8 mouse cellular contexts compared by ENCODE assay signal in the genomic region with DNA sequence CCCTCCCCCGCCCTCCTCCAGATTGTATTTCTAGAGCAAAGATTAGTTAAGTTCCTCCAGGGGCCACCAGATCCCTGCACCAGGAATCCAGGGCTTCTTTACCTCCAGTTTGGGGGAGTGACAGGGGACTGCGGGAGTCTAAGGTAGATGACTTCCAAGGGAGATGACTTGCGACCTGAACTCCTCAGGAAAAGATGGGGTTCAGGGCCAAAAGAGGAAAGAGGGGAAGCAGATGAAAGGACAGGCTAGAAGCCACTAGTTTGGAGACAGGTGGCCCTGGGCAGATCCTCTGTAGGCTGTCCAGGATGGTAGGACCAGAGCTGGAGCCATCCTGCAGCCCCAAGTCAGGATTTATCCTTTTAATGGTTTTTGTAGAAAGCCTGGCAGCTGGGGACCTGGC. TPM values are rescaled to one million over a fixed set of nuclear protein-coding genes. Genes with fewer than 3 reads are reported as not detected.
DNase-seq lines count a peak whose midpoint lies in the region; ATAC-seq and TF ChIP-seq lines count a peak whose summit lies in the region.

No protein-coding gene starts in this region.

- ATAC-seq in hindbrain, embryonic 11.5 days (ENCODE audit: low FRiP score): no peak
- no peak for ATAC-seq in embryonic facial prominence, embryonic 14.5 days (ENCODE audit: low read depth)
- no peak for ATAC-seq in hindbrain, embryonic 15.5 days (ENCODE audit: low FRiP score, low read depth)
- ATAC-seq in midbrain, embryonic 12.5 days (ENCODE audit: low FRiP score, low read depth): no peak

- no peaks in the 10 kb centered on the region for H3K36me3 ChIP-seq in hindbrain, embryonic 10.5 days
- H3K36me3 ChIP-seq in hindbrain, embryonic 11.5 days (ENCODE audit: control insufficient read depth, insufficient read depth, low read length): no peaks in the 10 kb centered on the region
- no peaks in the 10 kb centered on the region for H3K36me3 ChIP-seq in embryonic facial prominence, embryonic 14.5 days (ENCODE audit: control insufficient read depth, insufficient read depth, low read length)
- no peaks in the 10 kb centered on the region for H3K36me3 ChIP-seq in hindbrain, embryonic 15.5 days
- H3K36me3 ChIP-seq in midbrain, embryonic 12.5 days: no peaks in the 10 kb centered on the region

- DNase-seq in hindbrain, embryonic 10.5 days (ENCODE audit: low spot score): no peak
- no peak for DNase-seq in hindbrain, embryonic 11.5 days (ENCODE audit: low spot score)
- DNase-seq in embryonic facial prominence, embryonic 14.5 days (ENCODE audit: low spot score): no peak
- DNase-seq in gastrocnemius, postnatal 25 days: no peak
- DNase-seq in cerebellum, adult 2 months: no peak
- DNase-seq in adipocyte (ENCODE audit: low spot score): no peak

- H3K4me2 ChIP-seq in hindbrain, embryonic 11.5 days (replicated peaks; ENCODE audit: low read depth, low read length): no peak overlapping the region; the same call in 1 of the 2 replicates
- H3K4me2 ChIP-seq in embryonic facial prominence, embryonic 14.5 days (ENCODE audit: low read depth, low read length): peak overlapping the region; percentile 100
- H3K4me2 ChIP-seq in hindbrain, embryonic 15.5 days: peak overlapping the region; percentile 100
- peak overlapping the region; percentile 100 for H3K4me2 ChIP-seq in midbrain, embryonic 12.5 days (replicated peaks)

- peak overlapping the region; percentile 78; the same call in 1 of the 2 replicates for H3K27ac ChIP-seq in hindbrain, embryonic 10.5 days
- H3K27ac ChIP-seq in hindbrain, embryonic 11.5 days (ENCODE audit: low read depth, low read length): no peak overlapping the region
- no peak overlapping the region for H3K27ac ChIP-seq in embryonic facial prominence, embryonic 14.5 days (replicated peaks; ENCODE audit: low read depth, low read length)
- H3K27ac ChIP-seq in hindbrain, embryonic 15.5 days (replicated peaks): no peak overlapping the region
- no peak overlapping the region for H3K27ac ChIP-seq in midbrain, embryonic 12.5 days (replicated peaks)
- H3K27ac ChIP-seq in cerebellum, adult 2 months (ENCODE audit: insufficient read depth, low read length): no peak overlapping the region

- H3K27me3 ChIP-seq in hindbrain, embryonic 10.5 days (ENCODE audit: insufficient read depth, poor library complexity, severe bottlenecking): peaks cover 68% of the 10 kb centered on the region
- H3K27me3 ChIP-seq in hindbrain, embryonic 11.5 days (ENCODE audit: control insufficient read depth, insufficient read depth, low read length): peaks cover 18% of the 10 kb centered on the region
- H3K27me3 ChIP-seq in embryonic facial prominence, embryonic 14.5 days (replicated peaks; ENCODE audit: control insufficient read depth, insufficient read depth, low read length): peaks cover 24% of the 10 kb centered on the region
- H3K27me3 ChIP-seq in hindbrain, embryonic 15.5 days: peaks cover 14% of the 10 kb centered on the region; the same call in 1 of the 2 replicates
- H3K27me3 ChIP-seq in midbrain, embryonic 12.5 days: peaks cover 78% of the 10 kb centered on the region
- no peaks in the 10 kb centered on the region for H3K27me3 ChIP-seq in cerebellum, adult 2 months (ENCODE audit: control insufficient read depth, insufficient read depth, low read length)

- H3K4me3 ChIP-seq in hindbrain, embryonic 10.5 days: peak overlapping the region; percentile 77
- no peak overlapping the region for H3K4me3 ChIP-seq in hindbrain, embryonic 11.5 days (ENCODE audit: low read depth, low read length)
- H3K4me3 ChIP-seq in embryonic facial prominence, embryonic 14.5 days (ENCODE audit: low read depth, low read length): no peak overlapping the region
- H3K4me3 ChIP-seq in hindbrain, embryonic 15.5 days: no peak overlapping the region
- H3K4me3 ChIP-seq in midbrain, embryonic 12.5 days: peak overlapping the region; percentile 62
- no peak overlapping the region for H3K4me3 ChIP-seq in cerebellum, adult 2 months (replicated peaks; ENCODE audit: insufficient read depth, low read depth, low read length)

- no peak for TF ChIP-seq CTCF in cerebellum, adult 2 months (IDR thresholded peaks at IDR 0.05; ENCODE audit: borderline replicate concordance, insufficient read depth, low read depth, low read length)

- no peak overlapping the region for H3K9ac ChIP-seq in hindbrain, embryonic 11.5 days (ENCODE audit: low read depth, low read length)
- H3K9ac ChIP-seq in embryonic facial prominence, embryonic 14.5 days (ENCODE audit: low read depth, low read length): peak overlapping the region; percentile 66; the same call in 1 of the 2 replicates
- no peak overlapping the region for H3K9ac ChIP-seq in hindbrain, embryonic 15.5 days
- H3K9ac ChIP-seq in midbrain, embryonic 12.5 days (replicated peaks): peak overlapping the region; percentile 71; the same call in 1 of the 2 replicates

- H3K4me1 ChIP-seq in hindbrain, embryonic 10.5 days (replicated peaks): peaks cover 36% of the 10 kb centered on the region
- H3K4me1 ChIP-seq in hindbrain, embryonic 11.5 days (replicated peaks; ENCODE audit: control insufficient read depth, insufficient read depth, low read length): 0 out of 2 replicates have a peak, but pooled peaks cover 3% of the 10 kb centered on the region
- peaks cover 19% of the 10 kb centered on the region for H3K4me1 ChIP-seq in embryonic facial prominence, embryonic 14.5 days (ENCODE audit: control insufficient read depth, insufficient read depth, low read length)
- peaks cover 18% of the 10 kb centered on the region for H3K4me1 ChIP-seq in hindbrain, embryonic 15.5 days (replicated peaks)
- H3K4me1 ChIP-seq in midbrain, embryonic 12.5 days: peaks cover 20% of the 10 kb centered on the region
- H3K4me1 ChIP-seq in cerebellum, adult 2 months (ENCODE audit: control insufficient read depth, insufficient read depth, low read length): peaks cover 7% of the 10 kb centered on the region

- TF ChIP-seq POLR2A in cerebellum, adult 2 months (IDR thresholded peaks at IDR 0.05; ENCODE audit: borderline replicate concordance, insufficient read depth, low read length): no peak

- 23% methylated on average over 3 of the region's 3 CpGs for WGBS in hindbrain, embryonic 10.5 days
- WGBS in hindbrain, embryonic 11.5 days: 28% methylated on average over 3 of the region's 3 CpGs
- WGBS in embryonic facial prominence, embryonic 14.5 days: 21% methylated on average over 3 of the region's 3 CpGs
- 18% methylated on average over 3 of the region's 3 CpGs for WGBS in hindbrain, embryonic 15.5 days
- 29% methylated on average over 3 of the region's 3 CpGs for WGBS in midbrain, embryonic 12.5 days
- WGBS in cerebellum, adult 2 months: 44% methylated on average over 3 of the region's 3 CpGs

- H3K9me3 ChIP-seq in hindbrain, embryonic 10.5 days: no peaks in the 10 kb centered on the region
- no peaks in the 10 kb centered on the region for H3K9me3 ChIP-seq in hindbrain, embryonic 11.5 days (ENCODE audit: control insufficient read depth, low read length)
- H3K9me3 ChIP-seq in embryonic facial prominence, embryonic 14.5 days (ENCODE audit: control insufficient read depth, low read length): no peaks in the 10 kb centered on the region
- no peaks in the 10 kb centered on the region for H3K9me3 ChIP-seq in hindbrain, embryonic 15.5 days
- no peaks in the 10 kb centered on the region for H3K9me3 ChIP-seq in midbrain, embryonic 12.5 days

RNA-seq across cellular contexts. Expression of gene Ahnak2, which starts 0.5 kb away (rescaled TPM):
- 0.16 and 0.37 TPM in 2 replicates for polyA plus RNA-seq in hindbrain, embryonic 10.5 days (2016; fragmentation: Nextera tagmentation; extraction: Ambion mirVana)
- 0.21 and 0.29 TPM in 2 replicates for polyA plus RNA-seq in hindbrain, embryonic 11.5 days (2014; fragmentation: Nextera tagmentation; extraction: Ambion mirVana)
- polyA plus RNA-seq in embryonic facial prominence, embryonic 14.5 days (2014; fragmentation: Nextera tagmentation; extraction: Ambion mirVana): 5.9 and 8.3 TPM in 2 replicates
- 1.8 and 3.3 TPM in 2 replicates for polyA plus RNA-seq in hindbrain, embryonic 15.5 days (2015; fragmentation: Nextera tagmentation; extraction: Ambion mirVana)
- 0.25 and 0.37 TPM in 2 replicates for polyA plus RNA-seq in midbrain, embryonic 12.5 days (2016; fragmentation: Nextera tagmentation; extraction: Ambion mirVana)
- total RNA-seq in gastrocnemius, postnatal 25 days (2021): 10 to 100 TPM in 1 of 2 experiments, 1 to 10 TPM in 1; 4.9 to 11.8 TPM
- polyA plus RNA-seq in cerebellum, adult 2 months (2012; rRNA removed): 11.0 and 14.7 TPM in 2 replicates

RNA-seq across cellular contexts. Expression of gene Clba1, which starts 5.8 kb away (rescaled TPM):
- polyA plus RNA-seq in hindbrain, embryonic 10.5 days (2016; fragmentation: Nextera tagmentation; extraction: Ambion mirVana): 15.5 and 17.2 TPM in 2 replicates
- polyA plus RNA-seq in hindbrain, embryonic 11.5 days (2014; fragmentation: Nextera tagmentation; extraction: Ambion mirVana): 15.4 and 15.9 TPM in 2 replicates
- polyA plus RNA-seq in embryonic facial prominence, embryonic 14.5 days (2014; fragmentation: Nextera tagmentation; extraction: Ambion mirVana): 6.6 and 7.1 TPM in 2 replicates
- polyA plus RNA-seq in hindbrain, embryonic 15.5 days (2015; fragmentation: Nextera tagmentation; extraction: Ambion mirVana): 21.6 and 22.7 TPM in 2 replicates
- polyA plus RNA-seq in midbrain, embryonic 12.5 days (2016; fragmentation: Nextera tagmentation; extraction: Ambion mirVana): 16.7 and 18.5 TPM in 2 replicates
- under 1 TPM; 0.46 to 0.96 TPM for total RNA-seq in gastrocnemius, postnatal 25 days (2021)
- polyA plus RNA-seq in cerebellum, adult 2 months (2012; rRNA removed): 6.5 and 7.6 TPM in 2 replicates

RNA-seq across cellular contexts. Expression of gene Cdca4, which starts 26.3 kb away (rescaled TPM):
- polyA plus RNA-seq in hindbrain, embryonic 10.5 days (2016; fragmentation: Nextera tagmentation; extraction: Ambion mirVana): 176 and 179 TPM in 2 replicates
- 146 and 151 TPM in 2 replicates for polyA plus RNA-seq in hindbrain, embryonic 11.5 days (2014; fragmentation: Nextera tagmentation; extraction: Ambion mirVana)
- 86.2 and 105 TPM in 2 replicates for polyA plus RNA-seq in embryonic facial prominence, embryonic 14.5 days (2014; fragmentation: Nextera tagmentation; extraction: Ambion mirVana)
- 37.3 and 44.6 TPM in 2 replicates for polyA plus RNA-seq in hindbrain, embryonic 15.5 days (2015; fragmentation: Nextera tagmentation; extraction: Ambion mirVana)
- 124 and 132 TPM in 2 replicates for polyA plus RNA-seq in midbrain, embryonic 12.5 days (2016; fragmentation: Nextera tagmentation; extraction: Ambion mirVana)
- total RNA-seq in gastrocnemius, postnatal 25 days (2021): 1 to 10 TPM; 3.4 to 3.5 TPM
- 9.3 and 9.8 TPM in 2 replicates for polyA plus RNA-seq in cerebellum, adult 2 months (2012; rRNA removed)

RNA-seq across cellular contexts. Expression of gene Pld4, which starts 42.5 kb away (rescaled TPM):
- polyA plus RNA-seq in hindbrain, embryonic 10.5 days (2016; fragmentation: Nextera tagmentation; extraction: Ambion mirVana): 5.2 and 5.7 TPM in 2 replicates
- polyA plus RNA-seq in hindbrain, embryonic 11.5 days (2014; fragmentation: Nextera tagmentation; extraction: Ambion mirVana): 4.7 and 6.2 TPM in 2 replicates
- 12.8 and 13.0 TPM in 2 replicates for polyA plus RNA-seq in embryonic facial prominence, embryonic 14.5 days (2014; fragmentation: Nextera tagmentation; extraction: Ambion mirVana)
- 6.3 and 9.2 TPM in 2 replicates for polyA plus RNA-seq in hindbrain, embryonic 15.5 days (2015; fragmentation: Nextera tagmentation; extraction: Ambion mirVana)
- 4.7 and 6.7 TPM in 2 replicates for polyA plus RNA-seq in midbrain, embryonic 12.5 days (2016; fragmentation: Nextera tagmentation; extraction: Ambion mirVana)
- total RNA-seq in gastrocnemius, postnatal 25 days (2021): 1 to 10 TPM; 3.5 to 3.9 TPM
- 6.7 and 7.8 TPM in 2 replicates for polyA plus RNA-seq in cerebellum, adult 2 months (2012; rRNA removed)

Comparison
In these comparisons a context has a peak if more than half of its experiments do, and no peak if none do; other contexts are left out.
1. H3K4me3 ChIP-seq: peak in hindbrain, embryonic 10.5 days (single experiment) and midbrain, embryonic 12.5 days (single experiment); none in hindbrain, embryonic 11.5 days (single experiment), embryonic facial prominence, embryonic 14.5 days (single experiment), hindbrain, embryonic 15.5 days (single experiment) and cerebellum, adult 2 months (single experiment).
2. H3K9ac ChIP-seq: peak in embryonic facial prominence, embryonic 14.5 days (single experiment) and midbrain, embryonic 12.5 days (single experiment); none in hindbrain, embryonic 11.5 days (single experiment) and hindbrain, embryonic 15.5 days (single experiment).